Mouse (Mus musculus) midbrain, postnatal 0 days (tissue): ENCODE measurements at regions not wholly inside any gene's neighbourhood (a gene's known extent, or its start where the extent isn't known, plus 50 kb on each side); places are given as distances from the start of the nearest gene placed in this dataset.

ENCODE experiments used
- ATAC-seq: fragments of 200-750 bp; cut with Nextera tagmentation; 2 replicates; pipeline ENCODE4 v1.8.0; 2017; ENCODE audit warnings: moderate number of reproducible peaks, mild to moderate bottlenecking, moderate TSS enrichment, moderate library complexity; ENCODE audit not compliant: low FRiP score
- DNase-seq: peaks from one replicate; pipeline ENCODE4 v3.0.0-alpha.2; 2015; ENCODE audit warnings: low spot score
- H3K27ac ChIP-seq: fragments of 300-500 bp; sonication (generic); 2 replicates; pipeline ENCODE4 v1.5.1; 2014; ENCODE audit warnings: low read depth, mild to moderate bottlenecking, low read length, mixed read lengths
- H3K27me3 ChIP-seq: fragments of 300-500 bp; sonication (generic); 2 replicates; pipeline ENCODE4 v1.6.1; 2014; ENCODE audit warnings: low read length, control low read depth, mixed read lengths; ENCODE audit not compliant: insufficient read depth
- H3K36me3 ChIP-seq: fragments of 300-500 bp; sonication (generic); 2 replicates; pipeline ENCODE4 v1.6.1; 2014; ENCODE audit warnings: low read length, control low read depth, mixed read lengths; ENCODE audit not compliant: insufficient read depth
- H3K4me1 ChIP-seq: fragments of 300-500 bp; sonication (generic); 2 replicates; pipeline ENCODE4 v1.6.1; 2014; ENCODE audit warnings: mild to moderate bottlenecking, control low read depth, antibody characterized with exemption, low read length, mixed read lengths; ENCODE audit not compliant: insufficient read depth
- H3K4me2 ChIP-seq: fragments of 300-500 bp; sonication (generic); 2 replicates; pipeline ENCODE4 v1.6.1; 2014; ENCODE audit warnings: low read depth, mild to moderate bottlenecking, low read length, mixed read lengths; ENCODE audit not compliant: poor library complexity, severe bottlenecking
- H3K4me3 ChIP-seq: fragments of 300-500 bp; sonication (generic); 2 replicates; pipeline ENCODE4 v1.5.1; 2014; ENCODE audit warnings: low read depth, mild to moderate bottlenecking, low read length, moderate library complexity
- H3K9ac ChIP-seq: fragments of 300-500 bp; sonication (generic); replicated peaks from 2 replicates; pipeline ENCODE4 v1.6.1; 2014; ENCODE audit warnings: mild to moderate bottlenecking, low read length, moderate library complexity, mixed read lengths; ENCODE audit not compliant: poor library complexity, severe bottlenecking
- H3K9me3 ChIP-seq: fragments of 300-500 bp; sonication (generic); 2 replicates; pipeline ENCODE4 v1.6.1; 2016; ENCODE audit warnings: low read length, control low read depth
- CTCF ChIP-seq: IDR thresholded peaks from 2 replicates; pipeline ENCODE4 v1.5.1; 2016; ENCODE audit warnings: antibody characterized with exemption, mild to moderate bottlenecking
- WGBS: fragments of 180-500 bp; shearing (Covaris S2); extraction: QIAGEN DNeasy Blood & Tissue Kit; methylation state at CpG from one replicate; pipeline ENCODE4 v1.1.7; 2014; 5-methylcytosine and 5-hydroxymethylcytosine counted together

- Histone ChIP-seq H3K27me3 (no peaks in the 10 kb centered on the region), H3K4me3 (no peak overlapping the region), H3K9me3 (no peaks in the 10 kb centered on the region), H3K9ac (no peak overlapping the region), H3K4me1 (no peaks in the 10 kb centered on the region), H3K36me3 (no peaks in the 10 kb centered on the region), H3K27ac (no peak overlapping the region), H3K4me2 (no peak overlapping the region)
- no peak for ATAC-seq
- DNase-seq, result no peak
- 63% methylated on average over 3 of the region's 3 CpGs for WGBS
- no peak for TF ChIP-seq CTCF
Observed at GRCm38 (mm10) chr13:90376619-90377018, 287.2 kb upstream of the Xrcc4 start.

GRCm38 (mm10) chr13:90376207-90376606, 286.8 kb upstream of the Xrcc4 start:
- TF ChIP-seq CTCF, result no peak
- no peaks in the 10 kb centered on the region for H3K36me3 ChIP-seq
- H3K9me3 ChIP-seq, result no peaks in the 10 kb centered on the region
- DNase-seq (no peak), ATAC-seq (no peak)
- no peaks in the 10 kb centered on the region for H3K27me3 ChIP-seq
- H3K4me3 ChIP-seq, result no peak overlapping the region
- H3K4me1 ChIP-seq, result no peaks in the 10 kb centered on the region
- no peak overlapping the region for H3K9ac ChIP-seq
- no peak overlapping the region for H3K4me2 ChIP-seq
- WGBS, result 69% methylated on average over 6 of the region's 6 CpGs
- no peak overlapping the region for H3K27ac ChIP-seq

DNA sequence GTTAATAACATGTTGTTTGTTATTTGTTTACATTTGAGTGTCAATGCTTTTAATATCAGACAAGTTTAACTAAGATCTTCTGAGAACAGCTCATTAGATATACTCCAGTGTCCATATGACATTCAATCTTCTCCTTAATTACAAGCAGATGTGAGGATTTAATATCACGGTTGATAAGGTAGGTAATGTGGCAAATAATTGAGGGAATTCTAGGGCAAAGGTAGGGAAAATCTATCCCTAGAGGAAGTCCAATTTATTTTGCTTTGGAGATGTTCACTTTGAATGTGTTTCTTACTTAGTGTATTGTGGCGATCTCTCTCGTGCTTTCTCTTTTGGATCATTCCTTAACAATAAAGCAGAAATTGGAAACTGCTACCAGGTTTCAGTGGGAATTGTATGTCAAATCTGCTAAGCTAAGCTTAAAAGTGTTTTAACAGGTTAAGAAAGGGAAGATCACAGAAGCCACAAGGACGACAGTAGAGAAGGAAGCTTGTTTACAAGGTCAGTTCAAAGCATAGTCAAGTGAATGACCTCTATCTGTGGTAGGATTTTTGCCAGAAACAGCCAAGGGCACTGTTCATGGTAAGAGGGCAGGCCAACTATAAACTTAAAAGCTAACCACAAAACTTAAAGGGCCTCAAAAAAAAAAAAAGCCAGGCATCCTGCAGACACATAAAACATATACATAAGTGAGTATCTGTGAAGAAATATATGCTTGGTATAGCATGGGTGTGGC, 282.2 kb upstream of the Xrcc4 start:
- TF ChIP-seq CTCF, result no peak
- H3K27me3 ChIP-seq, result no peaks in the 10 kb centered on the region
- H3K4me2 ChIP-seq, result no peak overlapping the region
- ATAC-seq (no peak), DNase-seq (no peak)
- H3K36me3 ChIP-seq, result no peaks in the 10 kb centered on the region
- WGBS, result 79% methylated on average over 4 of the region's 4 CpGs
- no peaks in the 10 kb centered on the region for H3K9me3 ChIP-seq
- no peak overlapping the region for H3K4me3 ChIP-seq
- no peaks in the 10 kb centered on the region for H3K4me1 ChIP-seq
- no peak overlapping the region for H3K27ac ChIP-seq
- no peak overlapping the region for H3K9ac ChIP-seq

DNA sequence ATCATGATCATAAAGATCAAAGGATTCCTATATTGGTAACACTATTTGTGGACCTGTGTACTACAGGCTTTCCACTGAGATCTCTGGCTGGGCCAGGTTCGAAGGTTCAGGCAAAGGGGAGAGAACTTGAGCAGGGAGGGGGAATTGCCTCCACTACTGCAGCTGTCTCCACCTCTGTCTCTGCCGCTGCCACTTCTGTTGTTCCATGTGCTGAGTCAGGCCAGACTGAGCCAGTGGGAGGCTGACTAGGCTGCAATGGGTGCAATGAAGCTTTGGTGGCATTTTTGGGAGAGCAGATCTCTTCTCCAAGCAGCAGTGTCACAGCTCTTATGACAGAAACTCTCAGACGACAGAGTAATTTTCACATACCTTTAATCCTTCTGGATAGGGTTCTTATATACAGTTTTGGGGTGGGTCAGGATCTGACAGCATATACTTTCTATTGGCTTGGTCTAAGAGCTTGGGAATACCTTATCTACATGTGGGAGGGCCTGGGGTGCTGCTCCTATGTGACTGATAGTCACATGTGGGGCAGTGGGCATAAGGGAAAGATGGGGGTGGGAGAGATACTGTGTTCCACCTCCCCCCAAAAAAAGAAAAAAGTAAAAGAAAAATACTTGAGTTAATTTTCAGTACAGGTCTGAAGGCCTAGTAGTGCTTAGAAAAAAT, 281.5 kb upstream of the Xrcc4 start:
- Histone ChIP-seq H3K36me3 (no peaks in the 10 kb centered on the region), H3K4me3 (no peak overlapping the region), H3K9ac (no peak overlapping the region), H3K4me1 (no peaks in the 10 kb centered on the region), H3K27ac (no peak overlapping the region), H3K27me3 (no peaks in the 10 kb centered on the region), H3K4me2 (no peak overlapping the region), H3K9me3 (no peaks in the 10 kb centered on the region)
- ATAC-seq (no peak), DNase-seq (no peak)
- no peak for TF ChIP-seq CTCF
- 84% methylated on average over 3 of the region's 3 CpGs for WGBS

- Histone ChIP-seq H3K4me1 (no peaks in the 10 kb centered on the region), H3K4me2 (no peak overlapping the region), H3K27ac (no peak overlapping the region), H3K9me3 (no peaks in the 10 kb centered on the region), H3K36me3 (no peaks in the 10 kb centered on the region), H3K27me3 (no peaks in the 10 kb centered on the region), H3K9ac (no peak overlapping the region), H3K4me3 (no peak overlapping the region)
- no peak for ATAC-seq
- no peak for DNase-seq
- TF ChIP-seq CTCF, result no peak
- 73% methylated on average over 4 of the region's 4 CpGs for whole genome bisulfite sequencing
Observed at GRCm38 (mm10) chr13:90364518-90365027, 275.2 kb upstream of the Xrcc4 start.
